Mouse (Mus musculus) G1E (cell line): ENCODE data around the gene Plpp3. TPM values are rescaled to one million over a fixed set of nuclear protein-coding genes. Genes with fewer than 3 reads are reported as not detected.

Experiments used
- ATAC-seq: 2 replicates; pipeline ENCODE4 v1.8.0; 2016; ENCODE audit warnings: mild to moderate bottlenecking; ENCODE audit not compliant: insufficient number of reproducible peaks, poor library complexity, low FRiP score, severe bottlenecking; ENCODE audit errors: extremely low read depth
- DNase-seq: peaks from one replicate; pipeline ENCODE4 v3.0.0; 2012; ENCODE audit warnings: low spot score
- H3K27me3 ChIP-seq: 2 replicates; pipeline ENCODE4 v1.6.1; 2012; ENCODE audit warnings: mild to moderate bottlenecking, low read length, inconsistent platforms; ENCODE audit not compliant: insufficient read depth
- H3K36me3 ChIP-seq: replicated peaks from 2 replicates; pipeline ENCODE3; 2012; ENCODE audit warnings: mild to moderate bottlenecking, inconsistent platforms
- H3K4me1 ChIP-seq: 2 replicates; pipeline ENCODE4 v1.6.1; 2012; ENCODE audit warnings: low read depth, low read length, inconsistent platforms, mixed read lengths; ENCODE audit not compliant: insufficient read depth
- H3K4me3 ChIP-seq: 2 replicates; pipeline ENCODE4 v1.5.1; 2012; ENCODE audit warnings: low read depth, mild to moderate bottlenecking, inconsistent platforms, low read length, moderate library complexity, mixed read lengths
- H3K9me3 ChIP-seq: replicated peaks from 2 replicates; pipeline ENCODE4 v1.6.1; 2012; ENCODE audit warnings: inconsistent platforms
- CTCF ChIP-seq: IDR thresholded peaks from 2 replicates; pipeline ENCODE4 v1.5.1; 2012; ENCODE audit warnings: low read depth, low read length, inconsistent platforms, mixed read lengths
- GATA1 ChIP-seq: IDR thresholded peaks from 2 replicates; pipeline ENCODE4 v1.6.1; 2012; ENCODE audit warnings: borderline replicate concordance, low read length, inconsistent platforms, mixed read lengths
- GATA2 ChIP-seq: IDR thresholded peaks from 2 replicates; pipeline ENCODE4 v1.6.1; 2012; ENCODE audit warnings: low read depth, low read length, inconsistent platforms, borderline replicate concordance
- POLR2AphosphoS5 ChIP-seq: IDR thresholded peaks from 2 replicates; pipeline ENCODE4 v1.6.1; 2012; ENCODE audit warnings: low read depth, low read length, inconsistent platforms; ENCODE audit not compliant: insufficient replicate concordance
- TAL1 ChIP-seq: conservative IDR thresholded peaks from 2 replicates; pipeline ENCODE4 v1.6.1; 2012; ENCODE audit warnings: low read depth, low read length, inconsistent platforms, mixed read lengths
- polyA plus RNA-seq: library from polyadenylated mRNA; stranded (reverse); fragments of >175 nt; gene quantifications from 2 replicates; pipeline ENCODE4 v1.2.3, GENCODE M21; 2012
- total RNA-seq, 2 experiments: library from RNA; stranded (forward) in 1 of 2; stranded (reverse) in 1 of 2; fragments of 200-1000 nt in 1 of 2; fragments of >200 nt in 1 of 2; fragmentation: Nextera tagmentation in 1 of 2; gene quantifications; 2 replicates each; pipeline ENCODE4 v1.2.3; 2014 to 2017

The Plpp3 gene
- total and polyA plus RNA-seq, 3 experiments, result not detected

GRCm38 (mm10) chr4:105186654-105187053 is 29.5 kb downstream of the Plpp3 start:
- Histone ChIP-seq H3K4me3 (no peak overlapping the region), H3K9me3 (peaks cover 38% of the 10 kb centered on the region), H3K4me1 (no peaks in the 10 kb centered on the region), H3K27me3 (no peaks in the 10 kb centered on the region), H3K36me3 (no peaks in the 10 kb centered on the region)
- ATAC-seq (no peak), DNase-seq (no peak)
- no peak for TF ChIP-seq TAL1
- TF ChIP-seq GATA1, result no peak
- no peak for TF ChIP-seq CTCF
- TF ChIP-seq GATA2, result no peak
- no peak for TF ChIP-seq POLR2AphosphoS5

- no peaks in the 10 kb centered on the region for H3K4me1 ChIP-seq
- H3K4me3 ChIP-seq, result no peak overlapping the region
- ATAC-seq (no peak), DNase-seq (no peak)
- H3K27me3 ChIP-seq, result no peaks in the 10 kb centered on the region
- H3K36me3 ChIP-seq, result no peaks in the 10 kb centered on the region
- peaks cover 29% of the 10 kb centered on the region for H3K9me3 ChIP-seq
- TF ChIP-seq POLR2AphosphoS5 (no peak), TAL1 (no peak), CTCF (no peak), GATA1 (no peak), GATA2 (no peak)
Observed at GRCm38 (mm10) chr4:105187873-105188272, 30.7 kb downstream of the Plpp3 start.

GRCm38 (mm10) chr4:105188801-105189200 is 31.7 kb downstream of the Plpp3 start:
- H3K4me3 ChIP-seq, result no peak overlapping the region
- TF ChIP-seq GATA2 (no peak), POLR2AphosphoS5 (no peak), CTCF (no peak), TAL1 (no peak)
- no peak for ATAC-seq

GRCm38 (mm10) chr4:105190826-105191225 is 33.7 kb downstream of the Plpp3 start:
- ATAC-seq, result no peak
- peaks cover 45% of the 10 kb centered on the region for H3K9me3 ChIP-seq

More at GRCm38 (mm10) chr4:105188801-105189200, 31.7 kb downstream of the Plpp3 start:
- no peak for DNase-seq
- no peaks in the 10 kb centered on the region for H3K36me3 ChIP-seq
- H3K4me1 ChIP-seq, result no peaks in the 10 kb centered on the region
- H3K9me3 ChIP-seq, result peaks cover 34% of the 10 kb centered on the region
- no peaks in the 10 kb centered on the region for H3K27me3 ChIP-seq

GRCm38 (mm10) chr4:105191550-105191949 is 34.4 kb downstream of the Plpp3 start:
- ATAC-seq (no peak), DNase-seq (no peak)
- Histone ChIP-seq H3K27me3 (no peaks in the 10 kb centered on the region), H3K4me1 (no peaks in the 10 kb centered on the region), H3K4me3 (no peak overlapping the region), H3K9me3 (peaks cover 41% of the 10 kb centered on the region), H3K36me3 (no peaks in the 10 kb centered on the region)
- TF ChIP-seq POLR2AphosphoS5 (no peak), TAL1 (no peak), CTCF (no peak), GATA1 (no peak), GATA2 (no peak)

More at GRCm38 (mm10) chr4:105190826-105191225, 33.7 kb downstream of the Plpp3 start:
- DNase-seq, result no peak
- no peak overlapping the region for H3K4me3 ChIP-seq
- H3K27me3 ChIP-seq, result no peaks in the 10 kb centered on the region
- H3K36me3 ChIP-seq, result no peaks in the 10 kb centered on the region
- no peak for TF ChIP-seq POLR2AphosphoS5
- TF ChIP-seq GATA2, result no peak
- no peak for TF ChIP-seq TAL1
- H3K4me1 ChIP-seq, result no peaks in the 10 kb centered on the region

GRCm38 (mm10) chr4:105192665-105193064 is 35.5 kb downstream of the Plpp3 start:
- DNase-seq, result no peak
- TF ChIP-seq CTCF (no peak), POLR2AphosphoS5 (no peak), GATA1 (no peak), GATA2 (no peak), TAL1 (no peak)
- no peak for ATAC-seq
- Histone ChIP-seq H3K36me3 (no peaks in the 10 kb centered on the region), H3K4me1 (no peaks in the 10 kb centered on the region), H3K27me3 (no peaks in the 10 kb centered on the region), H3K4me3 (no peak overlapping the region), H3K9me3 (peaks cover 46% of the 10 kb centered on the region)

GRCm38 (mm10) chr4:105195256-105195655 is 38.1 kb downstream of the Plpp3 start:
- no peaks in the 10 kb centered on the region for H3K36me3 ChIP-seq
- DNase-seq, result no peak
- ATAC-seq, result no peak

More at GRCm38 (mm10) chr4:105195256-105195655, 38.1 kb downstream of the Plpp3 start:
- no peaks in the 10 kb centered on the region for H3K27me3 ChIP-seq
- TF ChIP-seq TAL1, result no peak
- no peak for TF ChIP-seq GATA2
- TF ChIP-seq POLR2AphosphoS5, result no peak
- TF ChIP-seq CTCF, result no peak
- no peak for TF ChIP-seq GATA1
- H3K4me1 ChIP-seq, result no peaks in the 10 kb centered on the region
- H3K4me3 ChIP-seq, result no peak overlapping the region
- peaks cover 56% of the 10 kb centered on the region for H3K9me3 ChIP-seq
